Mouse (Mus musculus) layer of hippocampus, postnatal 36 days (tissue): Measurements from ENCODE around the gene Bcl2l13. TPM values are rescaled to one million over a fixed set of nuclear protein-coding genes. Genes with fewer than 3 reads are reported as not detected.
A peak's percentile ranks its signal among the peaks of the same experiment; 100 is the strongest.

Source experiments
- DNase-seq, 2 experiments: peaks; one replicate each; pipeline ENCODE4 v3.0.0; 2022
- microRNA-seq, 2 experiments: library from miRNA; unstranded; fragments of <30 nt; microRNA quantifications; one replicate each; pipeline ENCODE4 v1.2.0; 2021
- total RNA-seq, 2 experiments: library from RNA; stranded (reverse); gene quantifications; 2 replicates each; pipeline ENCODE4 v1.2.3; 2021

Bcl2l13 gene
- total RNA-seq, 2 experiments from 2014 or later, result 36.7 to 38.2 TPM

DNA sequence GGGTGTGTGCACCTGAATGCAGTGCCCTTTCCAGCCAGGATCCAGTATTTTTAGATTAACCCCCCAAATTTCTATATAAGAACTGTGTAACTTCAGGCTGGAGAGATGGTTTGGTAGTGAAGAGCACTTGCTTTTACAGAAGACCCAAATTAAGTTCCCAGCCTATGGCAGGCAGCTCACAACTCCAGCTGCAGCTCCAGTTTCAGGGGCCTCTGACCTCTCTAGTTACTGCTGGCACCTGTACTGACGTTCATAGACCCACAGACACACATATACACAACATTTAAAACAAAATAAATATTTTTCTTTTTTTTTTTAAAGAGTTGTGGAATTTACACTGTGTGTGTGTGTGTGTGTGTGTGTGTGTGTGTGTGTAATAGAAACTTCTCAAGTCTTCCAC lies 93.4 kb downstream of the Bcl2l13 start:
- DNase-seq, result no peak

DNA sequence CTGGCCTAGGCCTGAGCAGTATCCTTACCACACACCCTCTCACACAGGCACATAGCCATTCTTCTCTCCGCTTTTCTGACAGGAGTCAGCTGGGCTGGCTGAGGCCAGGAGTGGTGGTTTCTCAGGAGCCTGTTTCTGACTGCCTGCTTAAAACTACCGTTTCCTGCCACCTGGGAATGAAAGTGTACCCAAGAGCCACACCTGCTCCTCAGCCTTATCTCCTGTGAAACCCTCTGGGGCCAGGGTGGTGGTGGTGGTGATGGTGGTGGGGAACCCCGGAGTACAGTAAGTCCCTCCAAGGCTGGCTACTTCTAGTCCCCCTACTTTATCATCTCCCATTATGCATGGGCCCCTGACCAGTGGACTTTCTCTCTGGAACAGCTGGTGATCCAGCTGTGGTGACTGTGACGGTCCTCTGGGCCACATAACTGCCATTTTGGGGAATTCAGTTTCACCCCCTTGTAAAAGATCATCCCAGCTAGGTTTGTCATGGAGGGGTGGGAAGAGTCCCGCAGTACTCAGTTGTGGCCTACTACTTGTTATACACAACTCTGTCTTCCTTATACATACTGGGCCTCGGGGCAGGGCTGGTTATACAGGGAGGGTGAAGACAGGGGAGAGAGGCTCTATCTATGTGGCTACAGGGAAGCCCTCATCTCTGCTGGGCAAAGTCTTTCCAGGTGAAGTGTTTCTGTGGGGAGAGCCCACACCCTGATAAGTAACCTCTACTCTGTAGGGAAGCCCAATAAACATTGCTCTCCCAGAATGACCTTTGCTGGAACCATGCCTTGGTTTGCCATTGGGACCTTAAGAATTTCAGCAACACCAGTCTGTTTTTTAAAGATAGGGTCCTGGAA lies 94.7 kb downstream of the Bcl2l13 start:
- no peak for DNase-seq

DNA sequence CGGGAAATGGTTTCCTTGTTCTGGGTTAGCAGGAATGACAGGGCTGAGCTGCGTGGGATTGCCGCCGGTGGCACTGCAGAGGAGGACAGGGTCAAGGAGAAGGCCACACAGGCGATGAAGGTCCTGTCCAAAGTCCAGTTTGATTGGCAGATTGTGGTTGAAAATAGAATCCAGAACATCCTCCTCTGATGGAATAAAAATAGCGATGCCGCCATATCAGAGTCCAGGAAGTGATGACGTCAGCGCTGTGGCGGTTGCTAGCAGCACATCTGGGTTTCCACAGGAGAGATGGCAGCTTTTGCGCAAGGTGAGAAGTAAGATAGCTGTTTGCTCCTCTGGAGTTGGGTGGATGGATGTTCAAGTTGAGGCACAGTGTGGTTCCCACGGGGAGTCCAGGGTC lies 96.6 kb downstream of the Bcl2l13 start:
- no peak for DNase-seq

DNA sequence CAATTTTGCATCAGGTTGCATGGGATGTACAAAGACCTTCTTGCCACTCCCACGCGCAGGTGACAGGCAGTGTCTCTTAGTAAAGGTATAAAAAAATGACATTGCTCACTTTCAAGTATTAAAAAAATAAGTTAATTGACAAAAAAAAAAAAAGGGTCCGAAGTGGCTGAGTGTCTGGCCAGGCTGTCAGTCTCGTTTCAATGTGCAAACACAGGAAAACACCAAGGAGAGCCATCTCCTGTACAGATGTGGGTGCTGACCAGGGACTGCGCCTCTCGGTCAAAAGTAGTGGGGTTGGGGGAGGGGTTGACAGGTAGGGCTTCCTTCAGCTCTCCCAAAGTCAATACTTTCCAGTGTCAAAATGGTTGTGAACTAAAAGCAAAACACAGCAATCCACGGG lies 97.7 kb downstream of the Bcl2l13 start:
- DNase-seq, result no peak

DNA sequence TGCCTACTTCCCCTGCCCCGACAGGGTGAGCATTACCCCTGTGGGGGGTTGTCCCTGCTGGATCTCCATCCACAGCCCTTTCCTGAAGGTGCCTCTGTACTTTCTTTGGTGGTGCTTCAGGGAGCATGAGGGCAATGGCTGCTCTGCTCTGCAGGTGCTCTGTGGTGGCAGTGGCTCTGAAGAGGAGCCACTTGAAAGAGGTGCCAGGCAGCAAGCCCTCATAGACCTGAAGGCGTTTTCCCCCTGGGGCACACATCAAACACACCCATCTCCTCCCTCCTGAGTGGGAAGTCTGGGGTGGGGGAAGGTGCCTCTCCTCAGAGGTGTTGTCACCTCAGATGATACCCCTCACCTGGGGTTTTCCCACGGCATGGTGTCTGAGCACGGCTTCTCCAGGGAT lies 98.2 kb downstream of the Bcl2l13 start:
- DNase-seq, result no peak

DNA sequence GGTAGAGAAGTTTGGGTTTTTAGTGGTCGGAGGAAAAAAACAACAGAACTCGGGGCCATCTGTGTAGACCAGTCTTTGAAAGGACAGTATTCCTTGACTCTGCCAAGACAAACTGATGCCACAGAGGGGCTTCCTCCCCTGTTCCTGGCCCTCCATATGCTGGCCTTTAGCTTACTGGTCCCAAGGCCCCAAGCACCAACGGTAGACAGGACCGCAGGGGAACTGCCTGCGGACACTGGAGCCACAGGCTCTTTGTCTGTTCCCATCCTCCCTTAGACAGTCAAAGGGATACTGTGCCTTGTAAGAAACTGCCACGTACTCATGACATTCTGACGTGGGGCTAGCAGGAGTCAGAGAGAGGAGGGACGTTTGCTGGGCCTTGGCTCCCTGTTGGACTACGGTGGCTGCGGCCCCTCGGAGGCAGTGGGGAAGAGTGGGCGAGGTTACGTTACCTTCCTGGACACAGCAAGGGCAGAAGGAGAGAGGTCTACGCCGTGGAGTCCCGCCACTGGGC lies 101.1 kb downstream of the Bcl2l13 start:
- DNase-seq, result no peak

DNA sequence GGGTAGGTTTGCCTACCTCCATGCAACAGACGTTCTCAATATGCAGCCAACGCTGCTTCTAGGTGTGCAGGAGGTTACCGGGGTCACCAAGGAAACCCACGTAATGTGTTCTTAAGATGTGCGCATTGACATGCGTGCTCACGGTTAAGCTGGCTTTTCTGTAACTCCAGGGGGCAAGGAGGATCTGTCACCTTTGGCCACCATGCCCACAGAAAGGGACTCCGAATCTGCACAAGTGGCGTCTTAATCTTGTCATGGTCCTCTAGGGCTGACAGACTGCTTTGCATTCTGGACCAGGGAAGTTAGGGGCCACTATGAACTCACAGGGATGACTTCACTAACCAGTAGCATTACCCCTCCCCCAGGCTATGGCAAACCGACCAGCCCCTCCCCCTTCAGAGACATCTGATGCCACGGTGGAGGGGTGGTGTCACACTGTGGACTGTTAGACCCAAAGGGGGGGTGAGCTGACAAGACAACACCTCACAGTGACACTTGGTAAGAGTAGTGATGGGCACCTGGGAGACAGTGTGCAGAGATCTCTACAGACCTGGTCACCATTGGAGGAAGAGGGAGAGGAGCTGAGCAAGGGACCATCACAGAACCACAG lies 102.1 kb downstream of the Bcl2l13 start:
- DNase-seq, result no peak

DNA sequence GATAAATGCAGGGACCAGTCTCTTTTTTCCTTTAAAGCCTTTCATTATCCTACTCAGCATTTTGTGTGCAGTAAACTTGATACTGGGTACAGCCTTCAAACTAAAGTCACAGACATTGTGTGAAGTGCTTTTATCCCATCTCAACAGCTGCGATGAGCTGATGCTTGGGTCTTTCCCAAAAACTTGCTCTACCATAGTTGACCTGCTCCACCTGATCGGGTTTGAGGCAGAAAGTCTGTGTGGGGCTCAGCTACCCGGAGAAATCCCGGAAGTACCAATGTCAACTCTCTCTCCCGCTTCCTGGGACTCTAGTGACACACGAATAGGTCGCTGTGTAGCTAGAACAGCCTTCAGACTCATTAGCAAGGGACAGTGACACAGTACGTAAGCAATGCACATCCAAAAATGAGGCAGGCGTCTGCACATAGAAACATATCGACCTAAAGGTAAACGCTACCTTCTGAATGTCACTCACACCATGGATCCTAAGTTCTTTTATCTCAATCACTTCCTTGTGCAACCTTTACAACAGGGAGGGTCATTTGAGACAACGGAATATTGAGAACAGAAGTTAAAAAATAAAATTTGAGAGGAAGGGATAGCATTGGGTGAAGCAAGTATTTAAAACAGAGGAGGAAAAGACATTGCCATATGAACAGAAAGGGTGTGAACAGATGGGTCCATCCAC lies 102.9 kb downstream of the Bcl2l13 start:
- no peak for DNase-seq

DNA sequence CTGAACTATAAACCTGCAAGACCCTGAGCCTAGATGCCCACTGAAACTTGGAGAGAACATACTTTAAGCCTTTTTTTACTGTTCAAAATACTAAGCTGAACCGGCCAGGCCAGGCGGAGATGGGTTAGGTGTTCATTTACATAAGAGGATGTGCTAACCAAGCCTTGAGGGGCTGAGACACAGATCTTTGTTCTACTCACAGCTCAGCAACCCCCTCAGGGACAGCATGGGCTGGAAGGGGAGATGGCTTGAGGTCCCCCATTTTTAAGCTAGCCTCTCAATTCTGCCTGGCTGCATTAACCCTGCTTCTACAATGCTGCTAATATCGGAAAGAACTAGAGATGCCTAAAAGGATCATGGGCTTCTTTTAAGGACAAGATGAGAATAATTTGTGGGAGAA lies 103.8 kb downstream of the Bcl2l13 start:
- no peak for DNase-seq

DNA sequence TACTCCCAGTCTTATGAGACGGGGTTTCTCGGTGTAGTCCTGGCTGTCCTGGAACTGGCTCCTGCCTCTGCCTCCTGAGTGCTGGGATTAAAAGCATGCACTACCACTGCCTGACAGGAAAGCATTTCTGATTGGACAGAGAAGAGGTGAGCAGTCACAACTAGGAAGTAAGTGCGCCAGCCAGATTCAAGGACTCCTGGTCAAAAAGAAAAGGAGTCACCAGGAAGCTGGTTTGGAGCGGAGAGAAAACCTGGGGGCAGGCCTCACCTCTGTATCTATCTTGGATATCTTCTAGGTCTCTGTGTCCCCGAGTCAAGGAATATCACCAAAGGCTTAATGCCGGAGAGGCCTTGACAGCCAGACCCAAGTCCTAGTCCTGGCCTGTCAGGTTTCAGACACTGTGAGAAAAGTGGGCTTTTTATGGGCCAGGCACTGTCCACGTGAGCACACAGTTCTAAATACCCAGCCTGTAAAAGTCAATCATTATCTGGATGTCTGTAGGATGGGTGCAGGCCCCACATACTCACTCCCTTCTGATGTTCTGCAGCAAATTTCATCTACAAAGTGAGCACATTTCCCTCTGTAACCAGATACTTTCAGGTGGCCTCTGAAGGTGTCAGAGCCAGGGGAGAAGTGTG lies 104.6 kb downstream of the Bcl2l13 start:
- DNase-seq, result no peak

DNA sequence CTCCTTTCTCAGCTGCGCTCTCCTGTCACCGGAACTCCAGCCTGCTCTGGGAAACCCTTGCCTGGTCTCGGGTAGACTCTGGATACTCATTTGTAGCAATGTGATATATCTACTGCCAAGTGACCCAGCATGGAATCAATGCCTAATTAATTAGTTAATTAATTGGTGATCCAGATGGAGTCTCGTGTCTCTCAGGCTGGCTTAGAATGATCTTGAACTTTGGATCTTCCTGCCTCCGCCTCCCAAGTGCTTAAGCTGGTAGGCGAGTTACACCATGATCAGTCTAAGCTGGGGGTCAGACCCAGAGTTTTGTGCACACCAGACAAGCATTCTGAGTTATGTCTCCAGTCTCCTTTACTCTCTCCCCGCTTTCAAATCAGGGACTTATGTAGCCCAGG lies 105.1 kb downstream of the Bcl2l13 start:
- DNase-seq, result no peak

DNA sequence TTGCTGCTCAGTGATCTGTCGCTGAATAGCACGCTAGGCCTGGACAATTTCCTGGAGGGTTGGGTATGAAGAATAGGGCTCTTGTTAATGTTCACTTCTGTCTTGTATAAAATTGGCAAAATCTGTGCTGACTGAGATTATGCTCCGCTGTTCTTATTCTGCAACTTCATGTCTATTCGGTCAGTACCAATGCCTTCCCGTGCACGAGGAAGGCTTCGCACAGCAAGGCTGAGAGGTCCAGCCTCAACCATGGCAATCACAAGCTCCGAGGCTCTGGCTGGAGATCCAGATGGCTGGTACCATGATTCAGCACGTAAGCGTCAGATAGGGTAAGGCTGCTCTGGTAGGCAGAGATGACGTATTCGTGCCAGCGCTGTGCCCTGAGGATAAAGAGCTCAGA lies 105.6 kb downstream of the Bcl2l13 start:
- DNase-seq, result peak in 1 of 2 experiments; percentile 32

Small RNAs within 50 kb of the gene (microRNA-seq; reads per million reads assigned to microRNA genes)
- 0 reads per million in 2 experiments for gene Gm25193

Other genes starting within 250 kb of the Bcl2l13 start
- gene Cecr2, start 169.8 kb upstream of the Bcl2l13 start, total RNA-seq, result 10 to 100 TPM; 14.2 to 14.8 TPM
- 10 to 100 TPM; 56.7 to 57.9 TPM for gene Slc25a18, start 62.6 kb upstream of the Bcl2l13 start, total RNA-seq
- 100 to 1,000 TPM; 455 to 500 TPM for gene Atp6v1e1, start 13.4 kb upstream of the Bcl2l13 start, total RNA-seq
- 10 to 100 TPM; 15.6 to 18.7 TPM for gene Bid, start 80.6 kb downstream of the Bcl2l13 start, total RNA-seq